Mouse (Mus musculus) cerebellum, postnatal 10 days (tissue): ENCODE data around the gene Gpr183.

Experiments used
- DNase-seq, 2 experiments: peaks; one replicate each; pipeline ENCODE4 v3.0.0; 2021; ENCODE audit warnings: mixed read lengths in 2 of 2

The Gpr183 gene

DNA sequence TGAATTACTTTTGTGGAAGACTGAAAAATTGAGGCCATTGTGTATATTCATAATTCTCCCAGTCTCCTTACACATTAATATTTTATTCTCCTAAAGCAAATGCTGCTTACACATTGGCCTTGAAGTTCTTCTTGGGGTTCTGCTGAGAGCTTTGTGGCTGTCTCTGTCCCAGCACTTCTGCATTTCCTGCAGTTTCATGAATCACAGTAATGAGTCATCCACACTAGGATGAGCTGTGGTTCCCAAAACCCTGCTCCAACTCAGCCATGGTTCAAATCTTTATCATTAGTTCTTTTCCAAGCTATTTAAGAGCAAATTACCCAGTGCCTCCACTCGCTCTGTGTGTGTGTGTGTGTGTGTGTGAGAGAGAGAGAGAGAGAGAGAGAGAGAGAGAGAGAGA, 22.3 kb upstream of the Gpr183 start:
- DNase-seq = no peak

DNA sequence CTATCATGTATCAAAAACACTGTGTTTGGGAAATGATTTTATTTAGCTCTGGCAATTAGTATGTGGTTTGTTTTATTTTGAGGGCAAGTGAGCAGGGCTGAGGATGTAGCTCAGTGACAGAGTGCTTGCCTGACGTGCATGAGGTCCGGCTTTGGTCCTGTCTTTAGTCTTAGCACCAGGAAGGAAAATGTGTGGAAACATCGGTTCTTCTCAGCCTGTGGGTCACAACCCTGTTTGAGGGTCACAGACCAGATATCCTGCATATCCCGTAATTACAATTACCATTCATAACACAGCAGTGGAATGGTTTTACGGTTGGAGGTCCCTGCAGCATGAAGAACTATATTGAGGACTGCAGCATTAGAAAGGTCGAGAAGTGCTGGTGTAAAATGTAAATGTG, 21.0 kb upstream of the Gpr183 start:
- DNase-seq = no peak

- DNase-seq = no peak
These were observed 20.5 kb upstream of the Gpr183 start for GRCm38 (mm10) chr14:121985477-121985876.

- DNase-seq = no peak
These were observed 18.3 kb upstream of the Gpr183 start for GRCm38 (mm10) chr14:121983009-121983933.

- DNase-seq = no peak
These were observed 16.5 kb upstream of the Gpr183 start for GRCm38 (mm10) chr14:121981531-121981930.

DNA sequence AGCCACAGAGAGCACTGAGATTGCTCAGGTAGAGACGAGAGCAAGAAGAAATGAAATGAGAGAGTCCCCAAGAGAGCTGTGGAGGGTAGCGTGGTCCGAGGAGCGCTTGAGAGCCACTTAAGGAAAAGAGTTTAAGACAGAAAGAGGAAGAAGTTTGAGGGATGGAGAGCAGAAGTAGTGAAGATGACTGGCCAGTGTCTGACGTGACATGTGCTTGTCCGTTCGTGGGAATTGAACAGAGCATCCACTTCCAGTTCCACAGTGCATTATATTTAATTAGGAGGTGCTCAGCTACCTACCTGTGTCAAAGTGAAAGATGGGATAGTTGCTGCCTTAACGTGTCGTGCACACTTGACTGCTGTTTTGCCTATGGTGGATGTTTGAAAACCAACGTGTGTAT, 8.1 kb upstream of the Gpr183 start:
- no peak for DNase-seq

DNA sequence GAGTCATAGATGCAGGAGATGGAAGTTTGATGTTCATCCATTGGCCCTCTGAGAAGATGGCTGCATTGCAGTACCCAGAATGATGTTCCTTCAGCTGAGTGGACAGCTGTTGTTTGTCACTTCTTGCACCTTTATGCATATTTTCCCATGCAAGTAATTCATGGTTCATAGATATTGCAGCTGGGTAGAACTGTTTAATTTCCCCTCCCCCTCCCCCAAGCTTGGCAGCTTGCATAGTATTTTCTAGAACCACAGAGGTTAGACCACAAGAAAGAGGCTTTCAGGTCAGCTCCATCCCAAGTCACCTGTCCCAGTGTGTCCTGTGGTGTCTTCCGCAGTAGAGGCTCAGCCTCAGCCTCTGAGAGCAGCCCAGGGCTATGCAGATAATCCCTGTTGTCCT, 5.4 kb upstream of the Gpr183 start:
- no peak for DNase-seq

- DNase-seq = no peak
These were observed 2.1 kb upstream of the Gpr183 start for GRCm38 (mm10) chr14:121967095-121967494.

DNA sequence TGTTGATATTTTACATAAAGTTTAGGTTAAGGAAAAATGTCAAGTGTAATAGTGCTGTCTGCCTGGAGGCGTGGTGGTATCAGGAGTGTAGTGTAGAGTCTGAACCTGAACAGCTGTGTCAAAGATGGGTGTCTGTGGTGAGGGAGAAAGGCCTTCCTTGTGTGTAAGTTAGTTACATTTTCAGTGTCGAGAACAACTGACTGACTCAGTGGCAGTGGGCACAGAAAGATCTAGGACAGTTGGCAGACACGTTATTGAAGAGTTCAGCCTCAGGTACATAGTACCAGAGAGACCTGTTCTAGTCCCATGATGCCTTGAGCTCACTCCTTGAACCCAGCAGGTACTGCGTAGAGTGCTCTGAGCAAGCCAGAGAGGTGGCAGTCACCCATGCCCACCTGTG, 466 bp upstream of the Gpr183 start:
- DNase-seq = no peak

DNA sequence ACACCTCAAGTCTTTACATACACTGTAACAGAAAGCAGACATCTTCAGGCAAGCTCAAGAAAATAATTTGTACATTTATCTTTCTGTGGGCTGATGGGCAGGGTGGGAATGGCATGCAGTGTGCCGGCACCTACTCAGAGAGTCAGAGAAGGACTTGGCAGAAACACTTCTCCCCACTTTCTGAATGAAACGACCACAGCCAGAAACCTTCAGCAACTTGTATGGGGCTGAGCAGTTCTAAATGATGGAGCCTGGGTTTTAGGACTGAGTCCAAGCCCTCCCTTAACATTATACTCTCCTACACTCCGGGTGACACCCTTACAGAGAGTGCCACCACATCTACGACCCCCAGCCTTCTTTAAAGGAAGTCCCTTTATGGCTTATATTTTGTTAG, 1.1 kb downstream of the Gpr183 start:
- no peak for DNase-seq

DNA sequence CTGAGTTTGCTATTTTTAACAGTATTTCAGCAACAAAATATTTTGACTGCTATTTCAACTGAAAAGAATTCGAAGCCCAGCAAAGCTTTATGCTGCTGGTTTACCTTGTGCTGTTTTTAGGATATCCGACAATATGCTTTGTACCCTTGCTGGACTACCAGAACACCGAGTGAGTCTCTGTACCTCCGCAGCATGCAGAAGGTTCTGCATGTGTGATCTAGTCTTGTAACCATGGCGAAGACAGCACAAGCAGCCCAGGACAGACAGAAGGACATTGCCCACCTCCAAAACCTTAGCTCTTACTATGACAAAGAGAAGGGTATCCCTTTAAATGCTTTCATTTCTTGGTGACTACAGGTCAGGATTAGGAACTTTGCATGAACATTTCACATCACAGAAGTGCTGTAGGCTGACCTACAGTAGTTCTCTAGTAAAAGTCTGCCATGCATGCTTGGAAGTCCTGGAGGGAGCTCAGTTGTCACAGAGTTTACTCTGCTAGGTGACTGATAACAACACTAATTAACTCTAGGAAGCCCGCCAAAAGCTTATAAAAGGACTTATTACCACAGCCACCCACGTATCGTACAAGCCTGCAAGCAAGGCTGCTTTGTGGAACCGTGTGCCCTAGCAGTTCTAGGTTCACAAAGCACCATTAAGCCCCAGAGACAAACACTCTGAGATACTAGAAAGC, 1.6 kb downstream of the Gpr183 start:
- DNase-seq = no peak

GRCm38 (mm10) chr14:121962128-121962890, 2.7 kb downstream of the Gpr183 start:
- no peak for DNase-seq

DNA sequence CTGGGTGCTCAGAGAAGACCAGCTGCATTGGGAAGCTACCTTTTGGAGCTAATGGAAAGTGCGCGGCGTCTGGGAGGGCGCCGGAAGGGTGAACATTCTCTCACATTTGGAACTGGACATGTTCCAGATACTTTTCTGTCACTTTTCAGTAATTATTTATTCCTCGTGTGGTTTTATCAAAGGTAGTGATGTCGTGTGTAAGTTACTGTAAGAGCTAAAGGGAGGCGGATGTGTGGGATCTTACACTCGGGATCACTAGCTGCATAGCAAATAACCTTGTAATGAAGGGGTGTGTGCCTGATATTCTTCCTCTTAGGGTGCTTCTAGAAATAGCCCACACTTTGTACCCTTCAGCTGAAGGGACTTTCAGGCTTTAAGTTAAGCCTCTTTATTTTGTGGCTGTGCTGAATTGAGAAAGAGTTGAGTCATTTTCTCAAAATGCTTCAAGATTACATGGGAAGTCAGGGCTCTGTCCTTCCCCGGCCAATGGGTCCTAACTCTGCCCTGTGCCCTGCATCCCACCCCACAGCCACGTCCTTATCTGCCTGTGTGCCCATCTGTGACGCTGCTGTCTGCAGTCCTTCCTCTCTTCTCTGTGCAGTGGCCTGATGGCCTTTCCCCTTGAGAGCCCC, 3.4 kb downstream of the Gpr183 start:
- no peak for DNase-seq

DNA sequence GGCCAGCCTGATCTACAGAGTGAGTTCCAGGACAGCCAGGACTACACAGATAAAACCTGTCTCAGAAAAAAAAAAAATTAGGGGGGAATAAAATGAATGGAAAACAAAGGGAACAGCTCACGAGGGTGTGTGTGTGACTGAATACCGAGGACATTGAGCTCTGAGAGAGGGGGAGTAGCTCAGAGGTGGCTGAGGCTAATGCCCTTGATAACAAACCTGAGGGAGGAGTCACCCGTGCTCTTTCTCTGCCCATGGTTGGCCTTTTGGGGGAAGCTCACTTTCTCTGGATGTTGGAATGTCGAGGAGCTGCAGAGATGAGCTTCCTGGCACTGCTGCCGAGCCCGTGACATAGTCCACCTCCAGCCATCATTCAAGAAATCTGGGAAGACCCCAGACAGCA, 4.0 kb downstream of the Gpr183 start:
- no peak for DNase-seq

DNA sequence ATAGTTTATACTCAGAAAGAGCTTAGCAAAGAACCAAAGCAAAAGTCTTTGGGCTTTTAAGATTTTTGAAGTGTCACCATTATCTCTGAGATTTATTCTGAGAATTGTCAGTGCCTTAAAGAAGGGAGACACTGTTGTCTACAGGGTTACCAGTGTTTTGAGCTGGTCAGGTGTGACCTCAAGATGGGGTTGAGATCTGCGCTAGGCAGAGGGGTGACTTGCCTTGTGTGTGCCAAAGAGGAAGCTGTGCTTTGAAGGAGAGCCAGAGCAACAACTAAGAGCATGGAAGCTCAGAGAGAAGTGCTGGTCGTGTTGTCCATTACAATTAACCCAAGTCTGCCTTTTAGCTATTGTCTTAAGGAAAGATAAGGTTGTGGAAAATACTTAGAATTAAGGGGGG, 4.5 kb downstream of the Gpr183 start:
- peak in 1 of 2 experiments; percentile 22 for DNase-seq

GRCm38 (mm10) chr14:121960031-121960430, 5.0 kb downstream of the Gpr183 start:
- no peak for DNase-seq

DNA sequence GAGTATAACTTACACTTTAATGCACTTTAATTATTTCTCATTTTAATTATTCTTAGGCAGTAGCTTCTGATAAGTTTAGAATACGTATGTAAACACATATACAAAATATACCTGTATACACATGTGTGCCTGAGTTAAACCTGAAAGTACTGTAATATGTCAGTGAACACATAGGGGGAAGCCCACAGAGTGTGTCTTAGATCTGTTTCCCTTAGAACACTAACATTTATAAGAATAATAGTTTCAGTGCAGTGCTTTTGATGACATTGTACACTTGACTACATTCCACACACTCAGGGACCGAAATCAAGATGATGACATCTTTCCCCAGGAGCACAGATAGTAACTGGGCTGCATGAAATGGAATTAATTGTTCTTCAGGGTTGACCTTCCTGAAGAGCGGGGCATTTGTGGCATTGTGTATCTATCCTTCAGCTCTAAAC, 5.4 kb downstream of the Gpr183 start:
- DNase-seq = no peak

DNA sequence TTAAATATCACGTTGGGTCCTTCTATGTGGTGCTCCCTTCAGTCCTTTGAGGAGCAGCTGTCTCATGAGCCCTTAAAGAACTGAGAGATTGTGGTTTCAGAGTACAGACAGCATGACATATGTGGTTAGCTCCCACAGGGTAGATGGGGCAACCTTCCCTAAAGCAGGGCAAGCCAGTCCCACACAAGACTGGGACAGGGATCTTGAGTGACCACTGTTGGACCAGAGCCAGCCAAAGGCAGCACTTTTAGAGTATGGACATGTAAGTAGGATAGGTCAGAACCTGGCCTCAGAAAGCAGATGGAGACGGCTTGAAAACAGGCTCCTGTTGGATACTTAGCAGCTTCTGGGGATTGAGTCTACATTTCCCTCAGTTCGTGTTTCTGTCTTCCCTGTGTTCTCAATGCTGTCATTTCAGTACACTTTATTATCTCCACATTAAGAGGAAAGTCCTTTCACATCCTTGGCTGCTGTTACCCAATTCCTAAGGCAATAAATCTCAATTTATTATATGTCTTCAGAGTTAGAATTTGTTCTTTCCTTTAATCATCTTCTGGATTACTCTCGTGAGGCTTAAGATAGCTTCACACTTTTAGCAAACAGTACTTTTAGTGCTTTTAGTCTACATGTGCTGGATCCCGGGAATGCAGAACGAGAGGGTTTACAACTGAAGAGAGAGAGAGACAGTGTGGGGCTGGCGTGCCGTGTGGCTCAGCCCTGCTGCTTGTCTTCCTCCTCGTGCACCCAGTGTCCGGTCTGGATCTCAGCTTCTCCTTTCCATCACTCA, 6.1 kb downstream of the Gpr183 start:
- DNase-seq = peak in 1 of 2 experiments; percentile 18

DNA sequence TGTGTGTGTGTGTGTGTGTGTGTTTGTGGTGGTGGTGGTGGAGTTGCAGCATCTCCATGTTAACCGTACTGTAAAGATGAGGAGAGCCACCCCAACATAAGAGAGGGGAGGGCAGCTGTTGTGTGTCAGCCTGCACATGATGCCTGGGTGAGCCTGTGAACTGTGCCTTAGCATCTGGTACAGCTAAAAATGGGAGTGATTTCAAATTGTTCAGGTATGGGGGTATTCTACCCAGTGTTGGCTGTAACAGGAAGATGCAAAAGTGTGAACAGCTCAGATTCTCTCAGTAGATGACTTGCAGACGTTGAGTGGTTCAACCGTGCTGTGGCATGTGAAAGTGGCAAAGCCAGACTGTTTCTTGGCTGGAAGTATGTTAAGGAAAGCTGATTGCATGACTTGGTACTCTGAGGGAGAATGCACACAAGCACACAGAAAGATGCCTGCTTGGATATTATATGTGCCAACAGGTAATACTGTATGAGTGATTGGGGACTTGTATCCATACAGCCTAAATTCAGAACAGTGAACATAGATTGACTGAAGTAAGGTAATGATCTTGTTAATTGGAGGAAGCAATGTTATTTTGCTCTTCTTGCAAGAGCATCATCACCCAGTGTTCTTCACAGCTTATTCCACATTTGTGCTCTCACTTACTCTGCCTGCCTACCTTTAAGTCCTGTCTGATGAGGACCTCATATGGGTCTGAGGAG, 6.8 kb downstream of the Gpr183 start:
- DNase-seq = no peak

GRCm38 (mm10) chr14:121957176-121957871, 7.7 kb downstream of the Gpr183 start:
- DNase-seq = no peak

DNA sequence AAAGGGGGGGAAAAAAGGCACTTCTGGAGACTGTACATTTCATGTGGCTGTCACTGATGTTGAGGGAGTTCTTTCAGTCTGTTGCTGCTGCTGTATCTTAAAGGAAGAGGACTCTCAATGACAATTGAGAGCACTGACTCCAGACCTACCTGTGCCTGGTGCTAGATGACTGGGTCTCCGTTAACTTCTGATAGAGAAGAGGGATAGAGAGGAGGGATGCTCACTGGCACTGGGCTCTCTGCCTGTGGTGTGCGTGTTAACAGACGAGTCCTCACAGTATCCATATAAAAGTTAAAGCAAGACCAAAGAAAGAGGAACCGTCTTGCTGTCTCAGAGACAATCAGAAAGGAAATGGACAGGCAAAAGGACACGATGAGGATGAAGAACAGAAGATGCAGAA, 8.7 kb downstream of the Gpr183 start:
- DNase-seq = no peak
